ENCODE assay signal across 8 mouse cellular contexts in the genomic region with DNA sequence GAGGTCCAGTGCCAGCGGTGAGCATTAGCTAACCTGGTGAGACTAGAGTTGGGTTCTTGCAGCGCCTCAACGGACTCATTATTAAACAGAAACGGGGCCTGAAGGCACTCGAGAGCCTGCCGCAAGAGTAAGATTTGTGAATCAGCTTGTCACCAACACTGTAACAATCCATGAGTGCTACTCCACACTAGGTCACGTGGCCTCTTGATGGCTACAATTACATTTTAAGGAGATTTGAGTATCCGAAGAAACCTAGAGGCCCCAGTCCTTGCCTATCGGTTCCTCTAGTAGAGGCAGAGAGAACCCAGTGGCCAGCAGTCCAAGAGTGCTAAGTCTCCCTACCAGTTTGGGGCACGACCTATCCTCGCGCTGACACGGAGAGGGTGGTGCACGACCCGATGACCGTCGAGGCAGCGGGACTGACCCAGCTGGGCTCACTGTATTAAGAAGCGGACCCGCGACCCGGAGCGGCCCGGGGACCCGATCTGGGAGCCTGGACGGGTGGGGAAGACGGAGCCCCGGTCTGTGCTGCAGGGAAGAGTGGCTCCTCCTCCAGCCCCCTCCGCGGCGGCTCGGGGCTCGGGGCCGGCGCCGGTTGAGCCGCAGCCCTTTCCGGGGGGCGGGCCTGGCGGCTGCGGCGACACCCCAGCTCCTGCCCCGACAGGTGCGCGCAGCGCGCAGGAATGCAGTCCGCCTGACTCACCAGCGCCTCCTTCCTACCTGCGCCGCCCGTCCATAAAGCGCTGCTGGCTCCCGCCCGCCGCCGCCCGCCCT. TPM values are rescaled to one million over a fixed set of nuclear protein-coding genes. Genes with fewer than 3 reads are reported as not detected.
DNase-seq lines count a peak whose midpoint lies in the region; ATAC-seq and TF ChIP-seq lines count a peak whose summit lies in the region.

Itgb4 (plus strand) TSS at position 401 of the 774 bp plus-strand sequence.

- no peak for TF ChIP-seq CTCF in testis, adult 2 months (IDR thresholded peaks at IDR 0.05; ENCODE audit: control insufficient read depth, insufficient read depth, insufficient replicate concordance, low read depth, low read length)
- TF ChIP-seq CTCF in embryonic fibroblast, embryonic 13.5 days (IDR thresholded peaks at IDR 0.05; ENCODE audit: borderline replicate concordance, insufficient read depth, low read length) = no peak

- 11% methylated on average over 57 of the region's 58 CpGs for WGBS in liver, embryonic 13.5 days (ENCODE audit: insufficient replicate concordance)
- WGBS in neural tube, embryonic 11.5 days = 8% methylated on average over 55 of the region's 58 CpGs

- no peaks in the 10 kb centered on the region; the same call in 1 of the 2 replicates for H3K27me3 ChIP-seq in testis, adult 2 months (ENCODE audit: control insufficient read depth, insufficient read depth, low read length)
- H3K27me3 ChIP-seq in liver, embryonic 13.5 days = peaks cover 63% of the 10 kb centered on the region
- H3K27me3 ChIP-seq in neural tube, embryonic 11.5 days (ENCODE audit: control insufficient read depth, insufficient read depth, low read length) = peaks cover 32% of the 10 kb centered on the region

- H3K4me3 ChIP-seq in testis, adult 2 months (ENCODE audit: control insufficient read depth, low read depth, low read length) = peak within 1 kb of the TSS; percentile 64
- peak within 1 kb of the TSS; percentile 26; the same call in 1 of the 2 replicates for H3K4me3 ChIP-seq in embryonic fibroblast, embryonic 13.5 days (ENCODE audit: insufficient read depth, low read length)
- peak within 1 kb of the TSS; percentile 51 for H3K4me3 ChIP-seq in liver, embryonic 13.5 days (replicated peaks)
- H3K4me3 ChIP-seq in neural tube, embryonic 11.5 days (ENCODE audit: low read depth, low read length) = peak within 1 kb of the TSS; percentile 32

- peak within 1 kb of the TSS; percentile 68 for H3K4me2 ChIP-seq in liver, embryonic 13.5 days
- peak within 1 kb of the TSS; percentile 46 for H3K4me2 ChIP-seq in neural tube, embryonic 11.5 days (ENCODE audit: low read depth)

- H3K36me3 ChIP-seq in testis, adult 2 months (ENCODE audit: control insufficient read depth, insufficient read depth, low read length) = no peaks in the 10 kb centered on the region
- no peaks in the 10 kb centered on the region for H3K36me3 ChIP-seq in liver, embryonic 13.5 days
- H3K36me3 ChIP-seq in neural tube, embryonic 11.5 days (ENCODE audit: control insufficient read depth, insufficient read depth, low read length) = no peaks in the 10 kb centered on the region

- peak; percentile 7 for ATAC-seq in inflammation-experienced regulatory T-cells, adult 6 months
- ATAC-seq in liver, embryonic 13.5 days (ENCODE audit: low read depth) = peak; percentile 50; the same call in 1 of the 2 replicates
- no peak for ATAC-seq in neural tube, embryonic 11.5 days (ENCODE audit: insufficient read depth, low FRiP score, low TSS enrichment)

- H3K4me1 ChIP-seq in testis, adult 2 months (ENCODE audit: control insufficient read depth, insufficient read depth, low read length) = peaks cover 12% of the 10 kb centered on the region
- peaks cover 4% of the 10 kb centered on the region; the same call in 1 of the 2 replicates for H3K4me1 ChIP-seq in embryonic fibroblast, embryonic 13.5 days (ENCODE audit: control insufficient read depth, insufficient read depth, low read length)
- H3K4me1 ChIP-seq in liver, embryonic 13.5 days (replicated peaks) = peaks cover 20% of the 10 kb centered on the region
- H3K4me1 ChIP-seq in neural tube, embryonic 11.5 days (ENCODE audit: control insufficient read depth, insufficient read depth, low read length) = peaks cover 6% of the 10 kb centered on the region; the same call in 1 of the 2 replicates

- DNase-seq in testis, postnatal 10 days (ENCODE audit: low spot score) = no peak
- no peak for DNase-seq in liver, embryonic 13.5 days
- DNase-seq in neural tube, embryonic 11.5 days (ENCODE audit: low spot score) = no peak
- peak; percentile 70 for DNase-seq in yolk sac, embryonic 10.5 days (ENCODE audit: low spot score)
- DNase-seq in cerebellum, adult 11 months = no peak

- TF ChIP-seq POLR2A in testis, adult 2 months (IDR thresholded peaks at IDR 0.05; ENCODE audit: control insufficient read depth, low read depth, low read length) = no peak
- TF ChIP-seq POLR2A in embryonic fibroblast, embryonic 13.5 days (IDR thresholded peaks at IDR 0.05; ENCODE audit: low read depth, low read length) = no peak

- H3K9me3 ChIP-seq in liver, embryonic 13.5 days (replicated peaks) = no peaks in the 10 kb centered on the region
- H3K9me3 ChIP-seq in neural tube, embryonic 11.5 days (ENCODE audit: control insufficient read depth, low read length) = no peaks in the 10 kb centered on the region

- peak within 1 kb of the TSS; percentile 36; the same call in 1 of the 2 replicates for H3K9ac ChIP-seq in liver, embryonic 13.5 days
- H3K9ac ChIP-seq in neural tube, embryonic 11.5 days (ENCODE audit: low read length) = 0 out of 2 replicates have a peak within 1 kb of the TSS, but pooled peaks have one; percentile 23

- H3K27ac ChIP-seq in testis, adult 2 months (ENCODE audit: control insufficient read depth, insufficient read depth, low read depth, low read length) = no peak within 1 kb of the TSS
- no peak within 1 kb of the TSS for H3K27ac ChIP-seq in embryonic fibroblast, embryonic 13.5 days (ENCODE audit: insufficient read depth, low read length)
- no peak within 1 kb of the TSS for H3K27ac ChIP-seq in liver, embryonic 13.5 days
- H3K27ac ChIP-seq in neural tube, embryonic 11.5 days (ENCODE audit: low read depth, low read length) = no peak within 1 kb of the TSS

RNA-seq across cellular contexts. Expression of gene Itgb4, which starts in this region (rescaled TPM):
- 0.44 and 0.76 TPM in 2 replicates for polyA plus RNA-seq in testis, adult 2 months (2012; rRNA removed)
- 1.3 and 2.1 TPM in 2 replicates for polyA plus RNA-seq in embryonic fibroblast, embryonic 13.5 days (2011; ENCODE audit: insufficient read length, low read depth, missing spikeins)
- polyA plus RNA-seq in inflammation-experienced regulatory T-cells, adult 6 months (2017; shearing (Covaris generic)) = not detected
- polyA plus RNA-seq in liver, embryonic 13.5 days (2015; fragmentation: Nextera tagmentation; extraction: Ambion mirVana) = 0.23 and 0.25 TPM in 2 replicates
- polyA plus RNA-seq in neural tube, embryonic 11.5 days (2014; fragmentation: Nextera tagmentation; extraction: Ambion mirVana) = 0.58 and 0.72 TPM in 2 replicates

Comparison
In these comparisons a context has a peak if more than half of its experiments do, and no peak if none do; other contexts are left out.
1. Peak in ATAC-seq in inflammation-experienced regulatory T-cells, adult 6 months; RNA of the gene not detected or under 1 TPM.
2. Peak in ATAC-seq, H3K4me3 ChIP-seq, H3K9ac ChIP-seq and H3K4me2 ChIP-seq in liver, embryonic 13.5 days; RNA of the gene not detected or under 1 TPM.